Mouse (Mus musculus): ENCODE data around the gene Gm38392. TPM values are rescaled to one million over a fixed set of nuclear protein-coding genes. Genes with fewer than 3 reads are reported as not detected.

The Gm38392 gene
- polyA plus RNA-seq, 1 experiment from 2014 or later = 0.33 TPM

- DNase-seq (ENCODE audit: low spot score) = peak; percentile 49
Observed at GRCm38 (mm10) chr3:88200972-88201330, 86.1 kb downstream of the Gm38392 start.

- no peak for DNase-seq (ENCODE audit: low spot score)
Observed at GRCm38 (mm10) chr3:88200161-88200971, 86.6 kb downstream of the Gm38392 start.

GRCm38 (mm10) chr3:88199541-88200110 is 87.4 kb downstream of the Gm38392 start:
- DNase-seq (ENCODE audit: low spot score) = no peak

GRCm38 (mm10) chr3:88198505-88199020 is 88.4 kb downstream of the Gm38392 start:
- no peak for DNase-seq (ENCODE audit: low spot score)

GRCm38 (mm10) chr3:88197741-88198504 is 89.1 kb downstream of the Gm38392 start:
- DNase-seq (ENCODE audit: low spot score) = no peak

Small RNA genes lying within 50 kb of the gene (microRNA-seq; reads per million reads assigned to microRNA genes)
- gene Gm25641 (ENCODE audit: borderline number of aligned reads) = not detected
- gene Mir3093 (ENCODE audit: borderline number of aligned reads) = not detected
- gene Mir9-1 (ENCODE audit: borderline number of aligned reads) = not detected

Other genes starting within 250 kb of the Gm38392 start
- gene Gpatch4, start 244.1 kb downstream of the Gm38392 start, polyA plus RNA-seq (2015; fragmentation: Nextera tagmentation; extraction: Ambion mirVana) = 34.6 and 37.4 TPM in 2 replicates
- 145 and 155 TPM in 2 replicates for gene Naxe, start 228.7 kb downstream of the Gm38392 start, polyA plus RNA-seq (2015; fragmentation: Nextera tagmentation; extraction: Ambion mirVana)
- 0.69 and 0.76 TPM in 2 replicates for gene Ttc24, start 208.9 kb downstream of the Gm38392 start, polyA plus RNA-seq (2015; fragmentation: Nextera tagmentation; extraction: Ambion mirVana)
- 5.8 and 6.1 TPM in 2 replicates for gene Iqgap3, start 205.2 kb downstream of the Gm38392 start, polyA plus RNA-seq (2015; fragmentation: Nextera tagmentation; extraction: Ambion mirVana)
- 32.0 and 32.2 TPM in 2 replicates for gene Mef2d, start 144.8 kb downstream of the Gm38392 start, polyA plus RNA-seq (2015; fragmentation: Nextera tagmentation; extraction: Ambion mirVana)
- gene Rhbg, start 32.5 kb downstream of the Gm38392 start, polyA plus RNA-seq (2015; fragmentation: Nextera tagmentation; extraction: Ambion mirVana) = 0.58 and 0.66 TPM in 2 replicates
- 15.6 and 16.2 TPM in 2 replicates for gene Tsacc, start 9.8 kb upstream of the Gm38392 start, polyA plus RNA-seq (2015; fragmentation: Nextera tagmentation; extraction: Ambion mirVana)
- gene Cct3, start 9.9 kb upstream of the Gm38392 start, polyA plus RNA-seq (2015; fragmentation: Nextera tagmentation; extraction: Ambion mirVana) = 401 and 428 TPM in 2 replicates
- 209 and 236 TPM in 2 replicates for gene Glmp, start 37.8 kb upstream of the Gm38392 start, polyA plus RNA-seq (2015; fragmentation: Nextera tagmentation; extraction: Ambion mirVana)
- gene Tmem79, start 48.9 kb upstream of the Gm38392 start, polyA plus RNA-seq (2015; fragmentation: Nextera tagmentation; extraction: Ambion mirVana) = 3.0 and 4.1 TPM in 2 replicates
- gene Smg5, start 49.0 kb upstream of the Gm38392 start, polyA plus RNA-seq (2015; fragmentation: Nextera tagmentation; extraction: Ambion mirVana) = 30.0 and 35.4 TPM in 2 replicates
- 0.49 and 0.56 TPM in 2 replicates for gene Paqr6, start 77.4 kb upstream of the Gm38392 start, polyA plus RNA-seq (2015; fragmentation: Nextera tagmentation; extraction: Ambion mirVana)
- 2.6 TPM in 2 replicates for gene Bglap3, start 85.5 kb upstream of the Gm38392 start, polyA plus RNA-seq (2015; fragmentation: Nextera tagmentation; extraction: Ambion mirVana)
- 0.83 and 1.1 TPM in 2 replicates for gene Bglap2, start 91.5 kb upstream of the Gm38392 start, polyA plus RNA-seq (2015; fragmentation: Nextera tagmentation; extraction: Ambion mirVana)
- 0.80 and 1.2 TPM in 2 replicates for gene Bglap, start 97.3 kb upstream of the Gm38392 start, polyA plus RNA-seq (2015; fragmentation: Nextera tagmentation; extraction: Ambion mirVana)
- gene Pmf1, start 123.1 kb upstream of the Gm38392 start, polyA plus RNA-seq (2015; fragmentation: Nextera tagmentation; extraction: Ambion mirVana) = 144 and 151 TPM in 2 replicates
- 9.6 and 12.3 TPM in 2 replicates for gene Slc25a44, start 137.9 kb upstream of the Gm38392 start, polyA plus RNA-seq (2015; fragmentation: Nextera tagmentation; extraction: Ambion mirVana)
- gene Sema4a, start 174.0 kb upstream of the Gm38392 start, polyA plus RNA-seq (2015; fragmentation: Nextera tagmentation; extraction: Ambion mirVana) = 14.6 and 15.1 TPM in 2 replicates
- gene Lmna, start 222.7 kb upstream of the Gm38392 start, polyA plus RNA-seq (2015; fragmentation: Nextera tagmentation; extraction: Ambion mirVana) = 40.6 and 43.8 TPM in 2 replicates
- 8.1 and 10.3 TPM in 2 replicates for gene Mex3a, start 245.2 kb upstream of the Gm38392 start, polyA plus RNA-seq (2015; fragmentation: Nextera tagmentation; extraction: Ambion mirVana)

Data from thymus, postnatal 0 days (tissue).